Mouse (Mus musculus): ENCODE results near the gene Slc12a1.
A peak's percentile ranks its signal among the peaks of the same experiment; 100 is the strongest.
"Not testable (repeated sequence)": the region's sequence is repeated elsewhere in the genome, so short reads cannot be mapped to it uniquely, and the experiment has no call there.

Gene Slc12a1

DNA sequence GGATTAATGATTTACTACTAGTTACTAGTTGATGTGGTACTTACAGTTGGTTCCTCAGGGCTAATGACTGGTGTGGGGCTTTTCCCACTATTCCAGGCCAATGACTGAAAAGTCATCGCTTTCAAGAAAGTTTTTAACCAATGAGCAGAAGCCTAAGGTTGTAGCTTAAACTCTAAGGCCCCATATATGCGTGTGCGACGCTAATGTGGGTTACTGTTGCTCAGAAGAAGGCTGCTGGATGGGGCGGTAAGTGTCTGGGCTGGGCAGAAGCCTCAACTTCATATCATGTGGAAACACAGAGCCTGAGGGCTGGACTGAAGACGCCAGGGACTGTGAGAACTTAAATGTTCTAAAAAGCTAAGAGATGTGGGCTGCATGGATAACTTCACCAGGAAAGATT is at the start of gene Slc12a1:
Gene Slc12a1 (plus strand): TSS at position 118 of the 400 bp plus-strand sequence.
- no peak for DNase-seq (ENCODE audit: low spot score)

DNA sequence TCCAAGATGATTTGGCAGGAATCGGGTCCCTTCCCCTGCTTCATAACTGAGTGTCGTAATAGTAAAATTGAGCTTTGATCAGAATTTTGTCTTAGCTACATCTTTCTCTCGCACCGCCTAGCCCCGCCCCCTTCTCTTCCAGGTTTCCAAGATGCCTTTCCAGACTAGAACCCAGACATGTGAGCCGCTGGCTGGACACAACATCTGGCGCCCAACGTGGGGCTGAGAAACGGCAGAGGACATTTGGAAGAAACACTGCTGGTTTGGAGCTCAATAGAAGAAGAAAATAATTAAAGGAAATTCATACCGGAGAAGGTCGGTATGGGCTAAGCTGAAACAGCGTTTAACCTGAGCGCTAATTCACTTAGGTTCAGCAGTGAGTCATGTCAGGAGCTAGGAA is 47.8 kb upstream of the Slc12a1 start:
- DNase-seq (ENCODE audit: low spot score): not testable (repeated sequence)

DNA sequence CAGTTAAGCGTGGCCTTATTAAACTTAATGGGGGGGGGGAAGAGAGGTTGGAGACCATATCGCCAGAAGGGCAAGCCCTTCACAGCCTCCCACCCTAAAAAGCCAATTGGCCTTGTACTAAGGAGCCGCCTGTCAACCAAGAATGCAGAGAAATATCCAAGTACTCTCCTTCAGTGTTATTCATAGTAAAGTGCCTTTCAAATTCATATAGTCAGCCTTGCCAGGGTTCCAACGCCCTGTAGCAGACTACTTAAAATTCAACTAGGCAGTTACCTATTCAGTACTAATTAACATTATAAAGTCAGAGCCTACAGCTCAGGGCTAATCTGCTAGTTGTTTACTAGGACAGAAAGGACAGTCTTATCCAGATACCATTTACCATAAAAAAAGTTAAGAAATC is 45.8 kb upstream of the Slc12a1 start:
- not testable (repeated sequence) for DNase-seq (ENCODE audit: low spot score)

DNA sequence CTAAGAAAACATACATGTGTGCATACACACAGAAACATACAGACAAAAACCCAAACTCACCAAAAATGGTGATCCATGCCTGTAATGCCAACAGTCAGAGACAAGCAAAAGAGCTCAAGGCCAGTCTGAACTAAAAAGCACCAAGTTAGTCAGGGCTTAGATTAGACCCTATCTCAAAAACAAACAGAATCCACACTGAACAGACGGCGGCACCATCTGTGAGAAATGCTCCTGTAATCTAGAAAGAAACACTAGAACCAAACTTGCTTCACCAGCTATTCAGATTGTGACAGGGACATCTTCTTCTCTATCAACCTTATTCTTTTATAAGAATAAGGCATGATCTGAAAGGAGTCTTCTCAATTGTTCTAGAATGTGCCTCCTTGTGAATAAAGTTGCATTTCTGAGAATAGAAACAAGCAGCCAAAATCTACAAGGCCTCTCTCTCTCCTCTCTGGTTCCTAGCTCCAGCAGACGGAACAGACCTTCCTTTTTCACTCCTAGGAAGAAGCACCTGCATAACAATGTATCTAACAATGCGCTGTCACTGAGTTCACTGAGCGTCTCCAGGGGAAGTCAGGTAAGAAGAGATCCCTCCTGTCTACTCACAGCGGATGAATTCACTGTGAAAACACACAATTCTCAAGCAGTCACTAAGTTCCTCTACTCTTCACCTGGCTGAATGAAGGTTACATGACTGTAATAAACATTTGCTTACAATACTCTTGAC is 32.8 kb upstream of the Slc12a1 start:
- DNase-seq (ENCODE audit: low spot score): no peak

DNA sequence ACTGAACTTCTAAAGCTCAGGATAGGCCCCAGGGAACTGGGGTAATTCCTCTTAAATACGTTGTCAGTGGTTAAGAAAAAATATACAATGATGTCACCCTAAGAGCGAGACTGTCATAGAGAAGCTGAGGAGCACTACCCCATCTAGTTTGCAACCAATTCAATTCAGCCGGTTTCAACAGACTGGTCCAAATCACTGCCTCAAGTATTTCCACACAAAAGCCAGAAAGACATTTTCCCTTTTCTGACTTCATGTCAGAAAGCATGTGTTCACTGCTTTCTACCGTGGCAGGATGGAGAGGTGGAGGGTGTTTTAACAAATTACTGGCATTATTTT is 30.0 kb upstream of the Slc12a1 start:
- DNase-seq (ENCODE audit: low spot score): peak; percentile 4

DNA sequence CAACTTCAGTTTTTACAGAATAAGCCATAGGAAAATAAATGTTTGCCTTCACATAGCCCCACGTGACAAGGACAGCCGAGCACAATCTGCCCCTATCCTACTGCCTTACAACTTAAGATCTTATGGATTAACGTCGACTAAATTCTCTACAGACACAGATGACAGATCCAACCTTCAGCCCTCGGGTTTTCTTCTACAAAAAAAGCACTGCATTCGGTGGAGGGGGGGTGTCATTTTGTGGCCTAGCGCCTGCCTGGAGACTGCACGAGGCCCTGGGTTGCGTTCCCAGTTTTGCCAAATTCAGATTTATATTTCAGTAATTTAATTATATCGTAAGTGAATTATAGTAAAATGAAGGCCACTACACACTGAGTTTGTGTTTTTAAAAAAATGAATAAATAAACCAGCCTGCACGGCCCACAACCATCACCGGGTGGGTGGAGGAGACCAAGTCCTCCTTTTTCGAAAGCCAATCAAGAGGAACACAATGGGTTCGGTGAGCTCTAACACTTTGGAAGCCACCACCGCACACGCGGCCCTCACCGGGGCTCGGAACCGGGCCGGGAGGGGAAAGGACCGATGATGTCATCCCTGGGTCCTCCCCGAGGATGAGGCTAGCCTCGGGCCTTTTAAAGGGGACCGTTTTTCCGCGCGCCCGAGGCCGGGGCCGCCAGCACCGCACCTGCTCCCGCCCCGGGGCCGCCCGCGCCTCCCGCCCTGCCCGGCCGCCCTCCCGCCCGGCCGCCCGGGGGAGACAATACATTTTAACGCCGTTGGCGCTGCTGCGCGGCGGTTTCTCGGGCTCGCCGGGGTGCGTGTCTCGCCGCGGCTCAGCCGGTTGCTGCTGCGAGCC is 29.5 kb upstream of the Slc12a1 start:
- peak; percentile 38 for DNase-seq (ENCODE audit: low spot score)

DNA sequence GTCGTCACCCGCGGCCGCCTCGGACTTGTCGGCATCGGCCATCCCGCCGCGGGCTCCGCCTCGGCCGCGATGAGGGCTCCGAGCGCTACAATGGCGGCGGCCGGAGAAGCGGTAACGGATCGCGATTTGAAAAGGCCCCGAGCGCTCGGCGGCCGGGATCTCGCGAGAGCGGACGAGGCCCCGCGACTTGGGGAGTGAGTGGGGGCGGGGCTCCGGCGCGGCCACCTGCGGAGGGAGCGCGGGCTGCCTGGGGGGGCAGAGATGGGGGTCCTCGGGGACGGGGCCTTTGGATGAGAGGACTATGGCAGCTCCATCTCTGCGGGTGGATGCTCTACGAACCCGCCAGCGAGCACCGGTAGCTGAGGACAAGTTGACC is 28.8 kb upstream of the Slc12a1 start, which contains the start of gene Myef2:
Gene Myef2 (minus strand): TSS at position 185 of the 376 bp plus-strand sequence.
- peak; percentile 76 for DNase-seq (ENCODE audit: low spot score)

DNA sequence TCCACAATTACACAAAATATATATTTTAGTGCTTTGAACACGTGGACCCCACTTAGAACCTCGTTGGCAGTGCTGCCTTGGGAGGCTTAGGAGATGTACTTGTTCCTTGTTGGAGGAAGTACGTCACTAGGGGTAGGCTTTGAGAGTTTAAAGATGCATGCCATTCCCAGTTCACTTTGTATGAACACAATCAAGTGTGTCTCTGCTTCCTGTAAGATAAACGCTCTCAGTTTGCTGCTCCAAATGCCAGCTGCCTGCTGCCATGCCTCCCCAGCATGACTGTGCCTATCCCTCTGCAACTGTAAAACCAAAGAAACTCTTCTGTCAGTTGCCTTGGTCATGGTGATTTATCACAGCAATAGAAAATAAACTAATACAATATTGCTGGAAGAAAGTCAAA is 26.5 kb upstream of the Slc12a1 start:
- DNase-seq (ENCODE audit: low spot score): no peak

DNA sequence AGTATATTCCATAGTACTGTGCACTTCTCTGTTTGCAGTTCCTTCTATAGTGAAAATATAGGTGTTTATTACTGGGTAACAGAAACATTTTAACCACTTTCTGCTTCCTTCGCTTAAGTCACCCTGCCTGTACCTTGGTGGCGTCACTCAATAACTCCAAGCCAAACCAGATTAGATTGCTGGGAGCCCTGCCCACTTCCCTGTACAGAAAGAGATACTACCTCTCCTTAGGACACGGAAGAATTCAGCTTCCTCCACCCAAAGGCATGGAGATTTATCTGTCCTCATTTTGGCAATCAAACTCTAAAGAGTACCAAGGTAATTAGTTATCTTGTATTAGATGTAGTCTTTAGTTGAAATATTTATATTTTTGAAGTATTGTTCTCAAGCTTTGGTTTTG is 25.5 kb upstream of the Slc12a1 start:
- no peak for DNase-seq (ENCODE audit: low spot score)

DNA sequence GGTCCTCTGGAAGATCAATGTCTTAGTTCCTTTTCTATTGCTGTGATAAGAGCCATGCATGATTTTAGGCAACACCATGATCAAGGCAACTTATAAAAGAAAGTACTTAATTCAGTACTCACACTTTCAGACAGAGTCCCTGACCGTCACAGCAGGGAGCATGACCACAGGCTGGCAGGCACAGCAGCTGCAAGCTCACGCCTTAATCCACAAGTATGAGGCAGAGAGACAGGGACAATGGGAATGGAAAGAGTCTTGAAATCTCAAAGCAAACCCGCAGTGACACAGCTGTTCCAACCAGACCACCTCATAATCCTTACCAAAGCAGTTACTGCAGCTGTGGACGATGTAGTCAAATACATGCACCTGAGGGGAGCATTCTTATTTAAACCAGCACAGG is 18.2 kb upstream of the Slc12a1 start:
- no peak for DNase-seq (ENCODE audit: low spot score)

DNA sequence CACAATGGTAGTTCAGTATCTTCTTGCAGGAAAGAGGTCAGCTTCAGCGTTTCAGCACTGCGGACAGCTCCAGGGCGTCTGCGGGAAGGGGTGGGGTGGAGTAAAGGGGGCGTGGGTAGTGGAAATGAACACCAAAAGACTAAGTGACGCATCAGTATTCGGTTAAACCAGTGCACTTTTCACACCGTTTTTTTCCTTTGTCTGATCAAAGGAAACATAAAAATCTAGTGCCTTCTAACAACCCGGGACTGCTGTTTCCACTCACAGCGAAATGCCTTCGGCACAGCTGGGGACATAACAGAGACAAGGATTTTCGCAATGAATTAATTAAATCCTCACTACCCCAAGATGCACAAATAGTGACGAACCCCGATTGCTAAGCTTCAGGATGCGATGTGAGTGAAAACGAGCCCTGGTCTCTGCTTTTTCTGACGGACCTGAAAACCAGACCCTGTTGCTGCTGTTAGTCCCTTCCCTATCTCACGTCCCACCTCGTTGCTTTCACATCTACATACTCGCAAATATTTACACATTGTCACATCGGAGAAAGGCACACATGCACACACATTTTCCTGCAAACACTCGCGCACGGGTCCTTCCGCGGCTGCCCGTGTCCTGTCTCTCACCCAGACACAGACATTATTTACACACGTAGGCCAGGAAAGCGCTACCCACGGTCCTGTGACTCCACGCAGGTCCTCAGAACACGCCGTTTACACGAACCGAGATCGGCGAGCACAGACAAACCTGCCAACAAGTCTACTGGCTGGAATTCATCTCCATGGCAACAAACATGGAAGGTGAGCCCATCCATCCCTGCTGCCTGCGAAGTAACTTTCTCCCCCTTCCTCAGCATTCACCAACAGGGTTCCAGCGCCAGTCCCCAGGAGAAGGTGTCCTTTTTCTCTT is 16.1 kb upstream of the Slc12a1 start, which contains the start of gene Ctxn2:
Gene Ctxn2 (plus strand): TSS at position 790 of the 909 bp plus-strand sequence.
- DNase-seq (ENCODE audit: low spot score): peak; percentile 47

DNA sequence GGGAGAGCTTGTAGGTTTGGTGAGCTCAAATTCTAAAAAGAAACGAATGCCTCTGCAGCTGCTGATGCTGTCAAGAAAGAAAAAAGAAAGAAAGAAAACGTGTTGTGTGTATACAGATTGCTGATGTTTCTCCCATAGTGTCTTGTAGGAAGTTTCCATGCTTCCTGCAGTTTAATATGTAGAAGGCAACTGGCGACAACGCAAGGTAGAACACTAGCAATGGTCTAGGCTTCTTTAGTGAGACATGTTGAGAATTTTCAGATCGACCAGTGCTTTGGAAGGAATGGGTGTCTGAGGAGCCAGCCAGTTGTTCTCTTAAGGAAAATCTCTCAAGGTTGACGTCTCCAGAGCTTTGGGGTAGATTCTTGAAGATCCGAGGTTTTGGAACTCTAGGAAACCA is 15.5 kb upstream of the Slc12a1 start:
- DNase-seq (ENCODE audit: low spot score): no peak

DNA sequence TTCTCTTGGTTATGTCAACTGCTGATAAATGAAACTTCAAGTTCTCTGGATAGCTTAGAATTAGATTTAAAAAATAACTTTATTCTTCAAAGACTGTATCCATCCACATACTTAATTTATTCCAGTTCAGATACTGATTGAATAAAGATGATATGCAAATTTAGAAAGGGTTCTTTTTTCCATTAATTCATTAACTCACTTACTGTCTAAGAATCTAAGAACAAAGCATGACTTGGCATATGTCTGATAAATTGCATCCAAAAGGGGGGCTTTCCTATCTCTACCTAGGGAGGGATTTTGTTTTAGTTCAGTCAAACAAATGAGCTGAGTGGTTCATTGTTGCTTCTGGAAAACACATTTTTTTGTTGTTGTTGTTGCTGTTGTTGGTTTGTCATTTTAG is 10.0 kb upstream of the Slc12a1 start:
- DNase-seq (ENCODE audit: low spot score): no peak

DNA sequence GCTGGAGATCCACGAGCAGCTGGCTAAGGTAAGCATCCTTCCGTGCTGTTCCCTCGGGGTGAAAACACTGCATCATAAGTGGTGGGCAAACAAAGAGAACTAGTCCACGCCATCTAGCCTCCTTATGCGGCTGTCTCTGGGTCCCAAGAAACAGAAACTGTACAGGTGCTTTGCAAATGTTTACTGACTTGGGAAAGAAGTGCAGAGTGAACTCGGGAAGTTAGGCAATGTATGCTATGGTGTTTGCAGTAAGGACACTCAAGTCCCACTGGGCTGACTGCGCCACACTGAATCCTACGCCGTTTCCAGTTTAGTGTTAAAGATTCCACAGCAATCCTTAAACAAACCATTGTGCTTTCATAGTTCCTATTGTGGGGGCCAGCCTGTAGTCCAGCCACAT is 2.0 kb downstream of the Slc12a1 start:
- DNase-seq (ENCODE audit: low spot score): peak; percentile 59

DNA sequence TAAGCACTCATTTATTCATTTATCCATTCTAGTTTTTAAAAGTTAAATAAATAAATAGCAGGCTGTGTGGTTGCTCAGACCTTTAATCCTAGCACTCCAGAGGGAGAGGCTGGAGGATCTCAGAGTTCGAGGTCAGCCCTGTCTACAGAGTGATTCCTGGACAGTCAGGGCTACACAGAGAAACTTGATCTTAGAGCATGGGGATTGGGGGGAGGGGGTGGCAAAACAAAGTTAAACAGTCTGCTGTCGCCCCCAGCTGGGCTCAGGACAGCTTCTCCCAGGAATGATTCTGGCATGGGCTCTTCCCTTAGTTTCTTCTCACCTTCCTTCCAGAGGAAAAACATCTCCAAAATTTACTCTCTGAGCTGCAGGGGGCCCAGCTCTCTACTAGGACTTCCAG is 3.2 kb downstream of the Slc12a1 start:
- no peak for DNase-seq (ENCODE audit: low spot score)

DNA sequence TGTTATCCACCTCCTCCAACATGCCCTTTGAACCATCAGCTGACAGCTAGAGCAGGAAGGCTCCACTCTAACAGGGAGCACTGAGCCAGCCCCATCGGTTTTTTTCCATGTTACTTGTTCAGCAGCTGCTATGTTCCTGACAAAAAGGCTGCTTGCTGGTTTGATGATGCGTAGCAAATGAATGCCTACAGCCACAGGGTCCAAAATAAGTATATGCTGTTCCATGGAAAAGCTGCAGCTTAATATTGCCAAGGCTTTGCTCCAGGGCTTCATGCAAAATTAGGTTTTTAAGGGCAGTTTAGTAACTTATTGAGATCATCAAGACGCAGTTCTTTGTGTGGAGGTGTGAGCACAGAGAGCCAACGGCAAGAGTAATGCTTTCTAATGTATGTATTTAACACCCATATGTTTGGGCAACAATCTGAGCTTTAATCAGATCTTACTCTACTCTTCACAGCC is 9.7 kb downstream of the Slc12a1 start:
- DNase-seq (ENCODE audit: low spot score): no peak

DNA sequence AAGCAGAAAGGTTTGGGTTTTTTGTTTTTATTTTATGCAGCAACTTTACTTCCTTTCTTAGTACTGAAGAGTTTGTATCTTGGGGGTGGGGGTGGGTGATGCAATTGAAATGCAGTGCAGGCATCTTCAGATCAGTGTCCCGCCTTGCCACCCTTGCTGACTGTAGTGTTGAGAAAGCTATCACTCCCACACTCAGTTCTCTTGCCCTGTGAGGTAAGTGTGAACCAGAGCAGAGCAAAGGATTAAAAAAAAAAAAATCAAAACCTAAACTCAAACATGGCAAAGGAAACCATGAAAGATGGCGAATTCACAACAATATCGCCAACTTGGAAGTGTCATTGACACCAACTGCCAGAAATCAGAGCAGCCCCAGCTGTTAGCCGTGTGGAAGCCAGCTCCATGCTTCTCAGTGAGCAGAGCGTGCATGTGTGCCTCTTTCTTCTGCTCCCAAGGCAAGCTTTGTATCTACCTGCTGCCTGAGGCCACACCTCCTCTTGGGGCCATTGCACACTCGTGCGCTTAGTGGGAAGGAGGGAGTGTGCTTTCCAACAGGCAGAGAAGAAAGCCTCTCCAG is 26.0 kb downstream of the Slc12a1 start:
- no peak for DNase-seq (ENCODE audit: low spot score)

DNA sequence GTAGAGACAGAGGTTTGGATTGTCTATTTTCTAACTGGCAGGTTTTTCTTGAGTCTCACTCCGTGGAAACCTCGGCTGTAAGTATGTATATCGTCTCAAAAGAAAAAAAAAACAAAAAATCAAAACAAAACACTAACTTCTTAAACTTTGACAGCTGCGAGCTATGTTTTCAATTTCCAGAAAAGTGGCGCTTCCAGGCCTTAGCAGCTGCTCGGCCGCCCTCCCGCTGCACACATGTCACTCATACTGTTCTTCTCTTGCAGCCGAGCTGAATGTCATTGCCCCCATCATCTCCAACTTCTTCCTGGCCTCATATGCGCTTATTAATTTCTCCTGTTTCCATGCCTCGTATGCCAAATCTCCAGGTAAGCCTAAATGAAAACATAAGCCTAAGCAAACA is 35.6 kb downstream of the Slc12a1 start:
- DNase-seq (ENCODE audit: low spot score): no peak

DNA sequence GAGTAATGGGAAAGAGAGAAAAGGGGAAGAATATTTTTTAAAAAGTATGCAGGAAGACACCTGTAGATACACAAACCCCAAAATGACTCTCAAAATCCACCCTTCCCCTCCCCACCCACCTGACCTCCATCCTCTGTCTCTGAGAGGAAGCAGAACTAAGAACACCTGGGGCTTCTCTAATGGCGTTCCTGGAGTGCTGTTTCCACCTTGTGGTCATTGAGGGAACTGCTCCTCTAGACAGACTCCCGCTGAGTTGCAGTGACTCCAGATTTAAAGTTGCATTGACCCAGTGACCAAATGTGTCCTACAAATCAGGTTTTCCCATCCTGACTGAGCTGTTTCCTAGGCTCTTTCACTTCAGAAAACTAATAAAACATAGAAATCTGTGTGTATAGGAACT is 36.9 kb downstream of the Slc12a1 start:
- DNase-seq (ENCODE audit: low spot score): peak; percentile 47

DNA sequence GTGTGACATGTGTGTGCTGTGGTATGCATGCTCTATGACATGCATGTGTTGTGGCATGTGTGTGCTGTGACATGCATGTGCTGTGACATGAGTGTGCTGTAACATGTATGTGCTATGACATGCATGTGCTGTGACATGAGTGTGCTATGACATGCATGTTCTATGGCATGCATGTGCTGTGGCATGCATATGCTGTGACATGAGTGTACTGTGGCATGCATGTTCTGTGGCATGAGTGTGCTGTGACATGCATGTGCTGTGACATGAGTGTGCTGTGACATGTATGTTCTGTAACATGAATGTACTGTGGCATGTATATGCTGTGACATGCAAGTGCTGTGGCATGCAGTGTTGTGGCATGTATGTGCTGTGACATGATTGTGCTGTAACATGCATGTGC is 40.6 kb downstream of the Slc12a1 start:
- no peak for DNase-seq (ENCODE audit: low spot score)

DNA sequence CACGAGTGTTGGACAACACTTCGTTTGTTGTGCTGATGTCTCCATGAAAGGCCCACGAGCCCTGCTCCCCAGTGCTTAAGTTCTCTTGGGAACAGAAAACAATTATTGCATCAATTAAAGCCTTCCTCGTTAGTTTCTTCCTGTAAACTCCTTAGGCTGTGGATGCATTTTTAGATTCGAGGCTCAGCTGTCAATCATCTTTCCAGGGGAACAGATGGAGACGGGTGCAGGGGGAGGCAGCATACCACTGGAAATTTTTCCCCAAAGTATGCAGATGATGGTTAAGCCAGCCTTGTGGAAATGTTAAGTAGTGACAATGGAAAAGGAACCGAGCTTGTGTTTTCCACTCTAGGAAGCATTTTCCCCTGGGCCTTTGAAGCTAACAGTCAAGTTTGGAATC is 44.5 kb downstream of the Slc12a1 start:
- DNase-seq (ENCODE audit: low spot score): no peak
